Mouse (Mus musculus) E14TG2a.4 (cell line): ENCODE measurements around the gene Galns.

Experiments
- CTCF ChIP-seq: conservative IDR thresholded peaks from 2 replicates; pipeline ENCODE4 v1.5.1; 2014; ENCODE audit warnings: low read length
- NANOG ChIP-seq: IDR thresholded peaks from 2 replicates; pipeline ENCODE4 v1.6.1; 2014; ENCODE audit warnings: borderline replicate concordance, low read length, mixed read lengths
- POU5F1 ChIP-seq: IDR thresholded peaks from 2 replicates; pipeline ENCODE4 v1.6.1; 2014; ENCODE audit warnings: low read length, borderline replicate concordance

GRCm38 (mm10) chr8:122538310-122539076 is 72.8 kb downstream of the Galns start:
- TF ChIP-seq CTCF (no peak), NANOG (no peak), POU5F1 (no peak)
